Mouse (Mus musculus): Measurements from ENCODE around the gene Dhdds.
"Not testable (repeated sequence)": the region's sequence is repeated elsewhere in the genome, so short reads cannot be mapped to it uniquely, and the experiment has no call there.

Dhdds gene

GRCm38 (mm10) chr4:134005581-134006358 lies 5.1 kb upstream of the Dhdds start:
- DNase-seq (ENCODE audit: low spot score in 2 of 2) = no peak

- DNase-seq (ENCODE audit: low spot score in 2 of 2) = no peak
Observed at GRCm38 (mm10) chr4:134002903-134003302, 2.2 kb upstream of the Dhdds start.

GRCm38 (mm10) chr4:134002246-134002645 lies 1.5 kb upstream of the Dhdds start:
- DNase-seq (ENCODE audit: low spot score in 2 of 2) = no peak

- DNase-seq (ENCODE audit: low spot score in 2 of 2) = no peak
Observed at GRCm38 (mm10) chr4:134001710-134002109, 992 bp upstream of the Dhdds start.

- no peak for DNase-seq (ENCODE audit: low spot score in 2 of 2)
Observed at GRCm38 (mm10) chr4:133994697-133995096, 6.0 kb downstream of the Dhdds start.

GRCm38 (mm10) chr4:133991087-133991660 lies 9.5 kb downstream of the Dhdds start:
- DNase-seq (ENCODE audit: low spot score in 2 of 2) = no peak

GRCm38 (mm10) chr4:133990035-133990434 lies 10.7 kb downstream of the Dhdds start:
- DNase-seq (ENCODE audit: low spot score in 2 of 2) = no peak

- DNase-seq (ENCODE audit: low spot score in 2 of 2) = not testable (repeated sequence)
Observed at GRCm38 (mm10) chr4:133988289-133988688, 12.4 kb downstream of the Dhdds start.

- DNase-seq (ENCODE audit: low spot score in 2 of 2) = no peak
Observed at GRCm38 (mm10) chr4:133982936-133983335, 17.8 kb downstream of the Dhdds start.

GRCm38 (mm10) chr4:133980496-133980895 lies 20.2 kb downstream of the Dhdds start:
- no peak for DNase-seq (ENCODE audit: low spot score in 2 of 2)

- DNase-seq (ENCODE audit: low spot score in 2 of 2) = no peak
Observed at GRCm38 (mm10) chr4:133978021-133978711, 22.6 kb downstream of the Dhdds start.

GRCm38 (mm10) chr4:133971741-133972140 lies 29.0 kb downstream of the Dhdds start:
- no peak for DNase-seq (ENCODE audit: low spot score in 2 of 2)

GRCm38 (mm10) chr4:133970876-133971275 lies 29.8 kb downstream of the Dhdds start:
- peak in 1 of 2 experiments; percentile 66 for DNase-seq (ENCODE audit: low spot score in 2 of 2)

- DNase-seq (ENCODE audit: low spot score in 2 of 2) = peak in 1 of 2 experiments; percentile 46
Observed at GRCm38 (mm10) chr4:133970196-133970595, 30.5 kb downstream of the Dhdds start.

GRCm38 (mm10) chr4:133969114-133969770 lies 31.5 kb downstream of the Dhdds start:
- DNase-seq (ENCODE audit: low spot score in 2 of 2) = no peak

- peak in 1 of 2 experiments; percentile 62 for DNase-seq (ENCODE audit: low spot score in 2 of 2)
Observed at GRCm38 (mm10) chr4:133968150-133968921, 32.4 kb downstream of the Dhdds start, which contains the start of gene Hmgn2. Gene Hmgn2 (minus strand): TSS chr4:133968650.

GRCm38 (mm10) chr4:133967866-133968149 lies 32.9 kb downstream of the Dhdds start:
- peak; percentile 94 to 95 for DNase-seq (ENCODE audit: low spot score in 2 of 2)

GRCm38 (mm10) chr4:133967138-133967865 lies 33.4 kb downstream of the Dhdds start:
- peak; percentile 95 to 97 for DNase-seq (ENCODE audit: low spot score in 2 of 2)

GRCm38 (mm10) chr4:133966271-133966940 lies 34.3 kb downstream of the Dhdds start:
- no peak for DNase-seq (ENCODE audit: low spot score in 2 of 2)

- DNase-seq (ENCODE audit: low spot score in 2 of 2) = no peak
Observed at GRCm38 (mm10) chr4:133962566-133962965, 38.2 kb downstream of the Dhdds start.

Data from cerebellum, postnatal 4 days (tissue).